Comparison of ENCODE assay signal across 9 mouse cellular contexts in the genomic region with DNA sequence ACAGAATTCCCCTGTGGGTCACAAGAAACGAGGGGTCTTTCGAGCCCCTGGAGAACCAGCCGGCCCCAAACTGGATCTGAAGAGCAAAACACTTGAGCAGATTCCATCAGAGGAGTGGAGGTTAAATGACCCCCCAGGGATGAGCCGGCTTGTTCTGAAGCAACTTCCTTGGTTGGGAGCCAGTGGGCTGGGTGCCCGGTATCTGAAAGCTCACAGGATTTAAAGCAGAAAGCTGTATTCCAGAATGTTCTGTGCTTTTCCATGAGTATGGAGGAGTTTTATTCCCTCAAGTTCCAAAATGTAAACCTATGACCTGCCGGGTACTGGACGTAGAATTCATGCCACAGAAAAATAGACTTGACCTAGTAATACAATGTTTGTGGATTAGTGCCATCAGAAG.
DNase-seq lines count a peak whose midpoint lies in the region; ATAC-seq and TF ChIP-seq lines count a peak whose summit lies in the region.
"Had no signal": no experiment of that assay in that cellular context is flagged by ENCODE, and none has a peak within 500 bp of the region (broad histone marks: within the 10 kb centered on the region; RNA-seq: fewer than 3 reads in every experiment).

No protein-coding gene starts in this region.

- no peak for TF ChIP-seq CTCF in heart, adult 2 months (IDR thresholded peaks at IDR 0.05)

- no peak overlapping the region for H3K9ac ChIP-seq in heart, adult 2 months (ENCODE audit: low read depth, low read length)
- H3K9ac ChIP-seq in heart, embryonic 11.5 days (ENCODE audit: low read depth, low read length), result no peak overlapping the region
- no peak overlapping the region for H3K9ac ChIP-seq in hindbrain, embryonic 14.5 days
- H3K9ac ChIP-seq: midbrain, embryonic 12.5 days had no signal

- TF ChIP-seq EP300 in heart, adult 2 months (IDR thresholded peaks at IDR 0.05; ENCODE audit: insufficient read depth, low read depth, low read length), result no peak

- no peak overlapping the region for H3K4me3 ChIP-seq in heart, adult 2 months
- H3K4me3 ChIP-seq in heart, embryonic 11.5 days (ENCODE audit: low read depth, low read length), result no peak overlapping the region
- H3K4me3 ChIP-seq in hindbrain, embryonic 14.5 days (replicated peaks; ENCODE audit: low read length), result no peak overlapping the region
- H3K4me3 ChIP-seq: midbrain, embryonic 12.5 days had no signal

- H3K79me2 ChIP-seq in heart, adult 2 months (replicated peaks; ENCODE audit: control insufficient read depth, insufficient read depth, low read length), result no peaks in the 10 kb centered on the region

- H3K4me2 ChIP-seq in heart, embryonic 11.5 days, result no peak overlapping the region
- no peak overlapping the region for H3K4me2 ChIP-seq in hindbrain, embryonic 14.5 days (replicated peaks)
- H3K4me2 ChIP-seq: midbrain, embryonic 12.5 days had no signal

- no peak for TF ChIP-seq POLR2A in heart, adult 2 months (IDR thresholded peaks at IDR 0.05; ENCODE audit: insufficient read depth, low read depth, low read length)

- H3K36me3 ChIP-seq in heart, adult 2 months (ENCODE audit: control insufficient read depth, insufficient read depth, low read length), result no peaks in the 10 kb centered on the region
- no peaks in the 10 kb centered on the region for H3K36me3 ChIP-seq in heart, embryonic 11.5 days (ENCODE audit: control insufficient read depth, insufficient read depth, low read length)
- H3K36me3 ChIP-seq in hindbrain, embryonic 14.5 days (replicated peaks; ENCODE audit: control insufficient read depth, insufficient read depth), result no peaks in the 10 kb centered on the region
- H3K36me3 ChIP-seq: midbrain, embryonic 12.5 days had no signal

- H3K9me3 ChIP-seq in heart, embryonic 11.5 days (replicated peaks; ENCODE audit: control insufficient read depth, low read length), result no peaks in the 10 kb centered on the region
- H3K9me3 ChIP-seq in hindbrain, embryonic 14.5 days (ENCODE audit: control insufficient read depth, low read length), result no peaks in the 10 kb centered on the region
- H3K9me3 ChIP-seq: midbrain, embryonic 12.5 days had no signal

- intact Hi-C loops in heart, adult 2 months (cut with DNase I), result no loop called here
- intact Hi-C loops in heart, postnatal 36 days (cut with DNase I), result no loop called here

- WGBS in heart, adult 2 months, result 46% methylated on average over 7 of the region's 7 CpGs
- WGBS in heart, embryonic 11.5 days (ENCODE audit: insufficient replicate concordance), result 85% methylated on average over 7 of the region's 7 CpGs
- 91% methylated on average over 7 of the region's 7 CpGs for WGBS in hindbrain, embryonic 14.5 days

- ATAC-seq in heart, embryonic 11.5 days (replicated peaks; ENCODE audit: insufficient number of reproducible peaks, low FRiP score, low TSS enrichment), result no peak
- no peak for ATAC-seq in hindbrain, embryonic 14.5 days (ENCODE audit: low FRiP score)
- ATAC-seq in erythroid progenitor cell, adult 5-6 weeks (replicated peaks; ENCODE audit: low FRiP score, poor library complexity, severe bottlenecking), result no peak

- H3K4me1 ChIP-seq in heart, adult 2 months (ENCODE audit: control insufficient read depth, insufficient read depth, low read length), result peaks cover 2% of the 10 kb centered on the region
- peaks cover 6% of the 10 kb centered on the region; the same call in 1 of the 2 replicates for H3K4me1 ChIP-seq in heart, embryonic 11.5 days (ENCODE audit: control insufficient read depth, insufficient read depth, low read length)
- no peaks in the 10 kb centered on the region for H3K4me1 ChIP-seq in hindbrain, embryonic 14.5 days (replicated peaks; ENCODE audit: control insufficient read depth, insufficient read depth, low read length)
- H3K4me1 ChIP-seq: midbrain, embryonic 12.5 days had no signal

- DNase-seq in heart, adult 2 months, result peak; percentile 76 to 79
- DNase-seq in adrenal gland, postnatal 10 days, result peak; percentile 91
- DNase-seq in heart, postnatal 36 days, result peak; percentile 73 to 75
- DNase-seq in lung, postnatal 25 days (ENCODE audit: low spot score), result peak; percentile 64
- DNase-seq in retina, postnatal 1 day, result no peak
- DNase-seq in hindbrain, embryonic 14.5 days (ENCODE audit: low spot score), result no peak

- no peaks in the 10 kb centered on the region for H3K27me3 ChIP-seq in heart, adult 2 months (ENCODE audit: control insufficient read depth, insufficient read depth, low read length)
- H3K27me3 ChIP-seq in heart, embryonic 11.5 days (ENCODE audit: control insufficient read depth, insufficient read depth, low read length), result no peaks in the 10 kb centered on the region
- H3K27me3 ChIP-seq in hindbrain, embryonic 14.5 days (ENCODE audit: control insufficient read depth, insufficient read depth, low read length), result no peaks in the 10 kb centered on the region
- H3K27me3 ChIP-seq: midbrain, embryonic 12.5 days had no signal

- no peak overlapping the region for H3K27ac ChIP-seq in heart, adult 2 months
- no peak overlapping the region for H3K27ac ChIP-seq in heart, embryonic 11.5 days (ENCODE audit: low read depth, low read length)
- H3K27ac ChIP-seq in hindbrain, embryonic 14.5 days, result no peak overlapping the region
- H3K27ac ChIP-seq: midbrain, embryonic 12.5 days had no signal

Comparison
In these comparisons a context has a peak if more than half of its experiments do, and no peak if none do; other contexts are left out.
1. DNase-seq: peak in heart, adult 2 months (2 of 2), adrenal gland, postnatal 10 days (single experiment), heart, postnatal 36 days (2 of 2) and lung, postnatal 25 days (single experiment); none in retina, postnatal 1 day (single experiment) and hindbrain, embryonic 14.5 days (single experiment).